Mouse (Mus musculus) hindbrain, postnatal 0 days (tissue): ENCODE measurements at regions not wholly inside any gene's neighbourhood (a gene's known extent, or its start where the extent isn't known, plus 50 kb on each side); places are given as distances from the start of the nearest gene placed in this dataset.

Experiments
- ATAC-seq: fragments of 200-750 bp; cut with Nextera tagmentation; 2 replicates; pipeline ENCODE4 v1.8.0; 2017; ENCODE audit warnings: mild to moderate bottlenecking, moderate TSS enrichment, moderate library complexity
- DNase-seq: peaks from one replicate; pipeline ENCODE4 v3.0.0-alpha.2; 2015; ENCODE audit warnings: low spot score
- H3K27ac ChIP-seq: fragments of 300-500 bp; sonication (generic); 2 replicates; pipeline ENCODE4 v1.5.1; 2014; ENCODE audit warnings: mild to moderate bottlenecking
- H3K27me3 ChIP-seq: fragments of 300-500 bp; sonication (generic); 2 replicates; pipeline ENCODE4 v1.6.1; 2014; ENCODE audit warnings: low read length, mixed read lengths; ENCODE audit not compliant: insufficient read depth
- H3K36me3 ChIP-seq: fragments of 300-500 bp; sonication (generic); 2 replicates; pipeline ENCODE4 v1.6.1; 2014; ENCODE audit warnings: low read length, mixed read lengths; ENCODE audit not compliant: insufficient read depth
- H3K4me1 ChIP-seq: fragments of 300-500 bp; sonication (generic); 2 replicates; pipeline ENCODE4 v1.6.1; 2014; ENCODE audit warnings: antibody characterized with exemption, low read length, mixed read lengths; ENCODE audit not compliant: insufficient read depth
- H3K4me2 ChIP-seq: fragments of 300-500 bp; sonication (generic); 2 replicates; pipeline ENCODE4 v1.6.1; 2014; ENCODE audit warnings: low read depth, mild to moderate bottlenecking, low read length, moderate library complexity, mixed read lengths
- H3K4me3 ChIP-seq: fragments of 300-500 bp; sonication (generic); 2 replicates; pipeline ENCODE4 v1.5.1; 2014; ENCODE audit warnings: low read length
- H3K9ac ChIP-seq: fragments of 300-500 bp; sonication (generic); replicated peaks from 2 replicates; pipeline ENCODE4 v1.6.1; 2014; ENCODE audit warnings: mild to moderate bottlenecking, low read length, moderate library complexity, mixed read lengths
- H3K9me3 ChIP-seq: fragments of 300-500 bp; sonication (generic); 2 replicates; pipeline ENCODE4 v1.6.1; 2016; ENCODE audit warnings: low read length, mixed read lengths
- CTCF ChIP-seq: IDR thresholded peaks from 2 replicates; pipeline ENCODE4 v1.5.1; 2016; ENCODE audit warnings: antibody characterized with exemption, control low read depth, low read depth
- WGBS: fragments of 180-500 bp; shearing (Covaris S2); extraction: QIAGEN DNeasy Blood & Tissue Kit; methylation state at CpG from one replicate; pipeline ENCODE4 v1.1.7; 2014; 5-methylcytosine and 5-hydroxymethylcytosine counted together

DNA sequence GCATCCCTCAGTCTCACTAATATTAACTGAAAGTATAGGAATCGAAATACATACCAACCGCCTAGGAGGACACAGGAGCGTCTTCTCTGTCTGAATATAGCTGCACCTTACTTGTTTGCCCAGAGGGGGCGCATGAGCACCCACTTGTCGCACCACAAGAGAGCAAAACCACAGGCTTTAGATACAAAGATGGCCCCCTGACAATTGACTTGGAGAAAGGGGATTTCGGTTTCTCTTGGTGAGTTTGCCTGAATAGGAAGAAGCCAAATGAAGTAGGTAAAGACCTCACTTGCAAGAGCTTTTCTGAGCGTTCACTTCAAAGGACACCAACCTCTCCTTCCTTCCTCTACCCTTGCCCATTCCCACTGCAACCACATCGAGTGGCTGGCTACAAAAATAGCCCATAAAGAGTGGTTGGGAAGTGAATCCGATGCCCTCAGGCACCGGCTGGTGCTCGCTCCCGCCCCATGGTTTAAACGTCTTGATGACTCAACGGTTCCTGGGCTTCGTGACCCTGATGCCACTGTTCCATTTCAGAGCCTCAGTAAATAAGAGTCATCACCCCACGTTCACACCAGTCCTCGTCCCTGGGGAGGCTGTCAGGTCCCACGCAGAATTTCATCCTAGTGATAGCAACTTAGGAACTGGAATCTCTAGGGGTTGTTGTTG, 180.1 kb upstream of the Dyrk2 start:
- Histone ChIP-seq H3K27me3 (no peaks in the 10 kb centered on the region), H3K9me3 (no peaks in the 10 kb centered on the region), H3K4me2 (no peak overlapping the region), H3K9ac (no peak overlapping the region), H3K4me3 (no peak overlapping the region), H3K4me1 (no peaks in the 10 kb centered on the region), H3K36me3 (no peaks in the 10 kb centered on the region), H3K27ac (no peak overlapping the region)
- peak; percentile 39 for TF ChIP-seq CTCF
- DNase-seq (no peak), ATAC-seq (no peak)
- 85% methylated on average over 18 of the region's 18 CpGs for WGBS

DNA sequence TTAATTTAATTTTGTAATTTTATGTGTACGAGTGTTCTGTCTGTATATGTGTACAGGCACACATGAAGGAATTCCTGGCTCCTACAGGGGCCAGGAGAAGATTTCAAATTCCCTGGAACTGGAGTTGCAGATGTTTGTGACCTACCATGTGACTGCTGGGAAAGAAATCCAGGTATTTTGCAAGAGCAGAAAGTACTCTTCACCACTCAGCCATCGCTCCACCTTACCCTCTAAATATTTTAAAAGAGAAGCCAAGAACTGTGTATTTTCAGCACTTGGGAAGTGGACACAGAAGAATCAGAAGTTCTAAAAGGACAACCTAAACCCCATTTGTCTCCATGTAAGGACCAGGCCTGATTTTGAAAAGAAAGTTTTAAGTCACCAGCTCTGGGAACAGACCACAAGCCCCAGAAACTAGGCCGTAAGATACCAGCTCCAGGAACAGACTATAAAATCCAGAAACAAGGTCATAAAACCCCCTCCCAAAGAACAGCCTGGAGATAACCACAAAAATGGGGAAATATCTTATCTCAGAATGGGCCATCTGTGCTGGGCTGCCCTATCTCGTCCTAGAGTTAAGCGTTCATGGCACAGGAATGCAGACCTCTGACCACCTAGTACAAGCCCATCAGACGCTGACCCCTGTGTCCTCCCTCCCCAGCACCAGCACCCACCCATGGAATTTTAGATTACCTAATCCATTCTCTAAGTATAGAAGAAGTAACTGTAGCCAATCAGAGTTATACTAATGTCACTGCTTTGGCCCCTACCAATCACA, 178.8 kb upstream of the Dyrk2 start:
- H3K9me3 ChIP-seq: no peaks in the 10 kb centered on the region
- ATAC-seq: no peak
- 91% methylated on average over 6 of the region's 6 CpGs for WGBS
- no peaks in the 10 kb centered on the region for H3K27me3 ChIP-seq
- no peak overlapping the region for H3K4me3 ChIP-seq
- no peak for TF ChIP-seq CTCF
- DNase-seq: no peak
- H3K4me1 ChIP-seq: no peaks in the 10 kb centered on the region
- H3K36me3 ChIP-seq: no peaks in the 10 kb centered on the region
- no peak overlapping the region for H3K27ac ChIP-seq
- no peak overlapping the region for H3K4me2 ChIP-seq
- no peak overlapping the region for H3K9ac ChIP-seq

GRCm38 (mm10) chr10:119045059-119045458, 175.1 kb upstream of the Dyrk2 start:
- no peak for TF ChIP-seq CTCF
- Histone ChIP-seq H3K9ac (no peak overlapping the region), H3K9me3 (no peaks in the 10 kb centered on the region), H3K27me3 (no peaks in the 10 kb centered on the region), H3K36me3 (no peaks in the 10 kb centered on the region), H3K4me2 (no peak overlapping the region), H3K4me3 (no peak overlapping the region), H3K4me1 (no peaks in the 10 kb centered on the region), H3K27ac (no peak overlapping the region)
- DNase-seq (no peak), ATAC-seq (no peak)
- WGBS: 85% methylated on average over 13 of the region's 13 CpGs

- no peaks in the 10 kb centered on the region for H3K27me3 ChIP-seq
- no peak overlapping the region for H3K4me3 ChIP-seq
- TF ChIP-seq CTCF: no peak
- ATAC-seq (no peak), DNase-seq (no peak)
- no peaks in the 10 kb centered on the region for H3K4me1 ChIP-seq
- 94% methylated on average over 7 of the region's 7 CpGs for WGBS
- H3K36me3 ChIP-seq: no peaks in the 10 kb centered on the region
- H3K9me3 ChIP-seq: no peaks in the 10 kb centered on the region
- no peak overlapping the region for H3K27ac ChIP-seq
- no peak overlapping the region for H3K9ac ChIP-seq
- no peak overlapping the region for H3K4me2 ChIP-seq
Observed at GRCm38 (mm10) chr10:119043069-119043468, 173.1 kb upstream of the Dyrk2 start.

DNA sequence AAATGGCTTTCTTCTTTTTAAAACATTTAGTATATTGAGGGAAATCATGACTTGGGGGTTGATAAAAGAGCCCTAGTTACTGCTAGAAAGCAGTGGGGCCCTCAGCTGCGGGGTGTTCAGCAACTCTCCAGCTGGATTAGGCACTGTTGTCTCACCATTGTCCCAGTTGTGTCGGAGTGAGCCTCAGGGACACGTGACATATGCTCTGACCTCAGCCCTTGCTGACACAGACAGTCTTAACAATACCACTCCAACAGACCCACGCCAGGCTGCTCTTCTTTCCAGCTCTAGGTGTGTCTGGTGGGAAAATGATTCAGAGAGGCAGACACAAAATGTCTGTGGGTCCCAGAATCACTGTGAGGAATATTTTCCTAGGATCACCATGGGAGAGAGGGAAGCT, 170.2 kb upstream of the Dyrk2 start:
- H3K27me3 ChIP-seq: no peaks in the 10 kb centered on the region
- no peaks in the 10 kb centered on the region for H3K9me3 ChIP-seq
- H3K27ac ChIP-seq: no peak overlapping the region
- H3K4me2 ChIP-seq: no peak overlapping the region
- H3K36me3 ChIP-seq: no peaks in the 10 kb centered on the region
- ATAC-seq (no peak), DNase-seq (no peak)
- H3K4me1 ChIP-seq: no peaks in the 10 kb centered on the region
- no peak overlapping the region for H3K9ac ChIP-seq
- no peak overlapping the region for H3K4me3 ChIP-seq
- WGBS: 27% methylated on average over 4 of the region's 4 CpGs
- TF ChIP-seq CTCF: no peak

DNA sequence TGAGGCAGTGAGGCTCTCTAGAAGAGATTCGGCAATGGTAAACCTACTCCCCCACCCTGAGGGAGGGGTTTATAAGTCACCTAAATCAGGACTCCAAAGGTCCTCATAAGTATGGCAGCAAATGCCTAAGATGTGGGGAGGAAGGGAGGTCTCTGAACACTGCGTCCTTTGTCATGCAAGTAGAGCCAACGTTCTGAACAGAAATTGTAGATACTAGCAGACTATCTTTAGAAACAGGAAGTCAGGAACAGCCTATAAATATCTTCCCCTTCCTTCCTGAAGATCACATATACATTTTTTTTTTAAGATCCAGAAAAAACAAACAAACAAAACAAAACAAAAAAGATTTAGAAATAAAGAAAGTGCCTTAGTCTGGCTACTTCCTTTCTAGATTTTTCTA, 169.7 kb upstream of the Dyrk2 start:
- Histone ChIP-seq H3K9me3 (no peaks in the 10 kb centered on the region), H3K36me3 (no peaks in the 10 kb centered on the region), H3K4me3 (no peak overlapping the region), H3K27me3 (no peaks in the 10 kb centered on the region), H3K4me2 (no peak overlapping the region), H3K9ac (no peak overlapping the region), H3K4me1 (no peaks in the 10 kb centered on the region), H3K27ac (no peak overlapping the region)
- no peak for ATAC-seq
- no peak for DNase-seq
- no peak for TF ChIP-seq CTCF
- 69% methylated on average over 3 of the region's 3 CpGs for WGBS

DNA sequence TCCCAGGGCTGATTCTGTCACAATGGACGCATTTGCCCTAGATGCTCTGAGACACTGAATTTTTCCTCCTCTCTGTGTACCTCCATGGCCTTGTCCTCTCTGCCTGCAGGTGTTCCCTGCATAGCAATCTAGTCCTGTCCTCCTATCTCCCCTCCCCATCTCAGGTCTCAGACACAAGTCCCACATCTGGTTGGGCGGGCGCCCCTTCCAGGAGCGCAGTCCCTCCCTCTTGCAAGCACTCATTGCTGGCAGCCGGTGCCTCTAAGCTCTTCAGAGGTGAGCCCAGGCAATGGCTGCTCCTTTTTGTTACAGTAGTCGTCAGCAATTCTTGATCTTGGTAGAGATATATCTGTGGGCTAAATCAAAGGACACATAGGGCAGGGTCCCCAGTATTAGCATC, 169.0 kb upstream of the Dyrk2 start:
- H3K9me3 ChIP-seq: no peaks in the 10 kb centered on the region
- DNase-seq: no peak
- no peak overlapping the region for H3K4me3 ChIP-seq
- H3K4me2 ChIP-seq: no peak overlapping the region
- no peak overlapping the region for H3K27ac ChIP-seq
- no peaks in the 10 kb centered on the region for H3K36me3 ChIP-seq
- TF ChIP-seq CTCF: no peak
- ATAC-seq: no peak
- H3K27me3 ChIP-seq: no peaks in the 10 kb centered on the region
- no peak overlapping the region for H3K9ac ChIP-seq
- WGBS: 89% methylated on average over 6 of the region's 6 CpGs
- H3K4me1 ChIP-seq: no peaks in the 10 kb centered on the region
